Mouse (Mus musculus): ENCODE results near the gene Otud7a. TPM values are rescaled to one million over a fixed set of nuclear protein-coding genes. Genes with fewer than 3 reads are reported as not detected.

Otud7a gene
- polyA plus RNA-seq (2016; fragmentation: Nextera tagmentation; extraction: Ambion mirVana): 0.13 and 0.39 TPM in 2 replicates

DNA sequence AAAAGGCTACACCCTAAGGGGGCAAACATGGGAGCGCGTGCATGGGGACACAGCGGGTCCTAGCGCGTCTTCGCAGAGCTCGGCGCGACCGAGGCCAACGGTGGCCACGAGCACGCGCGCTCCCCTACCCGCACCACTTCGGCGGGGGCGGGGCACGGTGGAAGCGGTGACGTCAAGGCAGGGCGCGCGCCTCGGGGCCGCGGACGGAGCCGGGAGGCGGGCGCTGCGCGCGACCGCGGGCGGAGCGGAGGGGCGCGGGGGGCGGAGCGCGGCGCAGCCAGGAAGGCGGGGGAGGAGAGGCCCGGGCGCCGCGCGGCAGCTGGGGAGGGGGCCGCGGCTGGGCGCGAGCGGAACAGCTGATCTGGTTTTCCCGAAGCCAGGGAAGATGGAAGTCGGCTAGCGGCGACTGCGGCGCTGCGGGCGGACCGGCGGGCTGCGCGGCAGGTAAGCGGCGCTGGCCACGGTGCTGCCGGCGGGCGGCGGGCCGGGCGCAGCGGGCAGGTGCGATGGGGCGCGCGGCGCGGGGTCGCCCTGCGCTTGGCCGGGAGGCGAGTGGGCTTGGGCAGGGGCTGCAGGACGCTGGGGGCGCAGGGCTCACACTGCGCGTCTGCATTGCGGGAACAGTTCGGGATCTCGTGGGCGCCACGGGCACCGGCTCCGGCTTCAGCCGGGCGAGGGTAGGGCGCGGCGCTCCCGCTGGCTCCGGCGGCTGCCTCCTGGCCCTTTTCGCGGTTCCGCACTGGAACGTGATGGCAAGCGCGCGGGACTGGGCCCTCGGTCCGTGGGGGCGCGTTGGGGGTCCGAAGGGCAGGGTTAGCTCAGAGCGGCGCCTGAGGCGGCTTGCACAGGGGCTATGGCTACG lies at the start of gene Otud7a:
Otud7a (plus strand) TSS at position 268 of the 862 bp plus-strand sequence.
- peaks cover 21% of the 10 kb centered on the region for H3K27me3 ChIP-seq (ENCODE audit: low read depth, poor library complexity, severe bottlenecking)
- no peaks in the 10 kb centered on the region for H3K36me3 ChIP-seq
- peak; percentile 81 for DNase-seq (ENCODE audit: low spot score)
- 1% methylated on average over 120 of the region's 123 CpGs for WGBS
- H3K9me3 ChIP-seq (replicated peaks): no peaks in the 10 kb centered on the region
- H3K27ac ChIP-seq: 0 out of 2 replicates have a peak within 1 kb of the TSS, but pooled peaks have one; percentile 25
- peak within 1 kb of the TSS; percentile 68 for H3K4me3 ChIP-seq
- H3K4me1 ChIP-seq: peaks cover 8% of the 10 kb centered on the region

DNA sequence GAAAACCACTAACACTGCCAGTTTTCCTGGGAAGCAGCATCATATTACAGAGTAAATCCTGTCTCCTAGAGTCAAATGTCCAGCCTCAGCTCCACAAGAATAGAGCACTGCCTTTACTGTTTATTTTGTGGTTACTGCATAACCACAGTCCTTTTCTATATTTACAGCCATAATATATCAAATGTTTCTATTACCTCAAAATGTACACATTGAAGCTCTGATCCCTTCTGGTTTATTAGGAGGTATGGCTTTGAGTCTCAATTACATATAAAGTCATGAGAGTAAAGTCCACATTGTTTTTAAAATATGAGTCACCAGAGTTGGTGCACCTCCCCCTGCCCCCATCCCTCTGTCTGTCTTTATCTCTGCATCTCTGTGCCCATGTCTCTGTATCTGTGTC lies 38.6 kb upstream of the Otud7a start:
- Histone ChIP-seq H3K4me1 (no peaks in the 10 kb centered on the region), H3K27ac (no peak overlapping the region), H3K4me3 (no peak overlapping the region), H3K36me3 (no peaks in the 10 kb centered on the region), H3K9me3 (replicated peaks) (no peaks in the 10 kb centered on the region), H3K27me3 (ENCODE audit: low read depth, poor library complexity, severe bottlenecking) (no peaks in the 10 kb centered on the region)
- no peak for DNase-seq (ENCODE audit: low spot score)

DNA sequence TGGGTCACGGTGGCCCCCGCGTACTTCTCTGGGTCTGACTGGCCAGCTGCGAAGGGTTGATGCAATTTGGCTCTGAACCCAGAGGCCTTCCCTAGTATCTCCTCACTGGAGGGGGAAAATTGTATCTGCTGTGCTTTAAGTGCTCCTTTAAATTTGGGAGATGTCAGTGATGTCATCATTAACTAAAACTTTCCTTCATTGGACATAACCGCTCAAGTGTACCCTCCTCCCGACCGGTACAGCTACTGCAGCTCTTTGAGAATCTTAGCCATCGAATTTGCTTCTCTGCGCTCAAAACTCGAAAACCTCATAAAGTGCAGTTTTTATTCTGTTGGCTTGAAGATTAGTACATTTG lies 772 bp downstream of the Otud7a start:
- DNase-seq (ENCODE audit: low spot score): no peak
- Histone ChIP-seq H3K36me3 (no peaks in the 10 kb centered on the region), H3K9me3 (replicated peaks) (no peaks in the 10 kb centered on the region), H3K27ac (no peak overlapping the region), H3K4me1 (peaks cover 8% of the 10 kb centered on the region), H3K27me3 (ENCODE audit: low read depth, poor library complexity, severe bottlenecking) (peaks cover 21% of the 10 kb centered on the region), H3K4me3 (peak overlapping the region; percentile 68)
- 29% methylated on average over 10 of the region's 10 CpGs for WGBS

GRCm38 (mm10) chr7:63446951-63447350 lies 2.4 kb downstream of the Otud7a start:
- WGBS: 55% methylated on average over 1 of the region's 1 CpGs
- no peak for DNase-seq (ENCODE audit: low spot score)
- no peak overlapping the region for H3K4me3 ChIP-seq

GRCm38 (mm10) chr7:63455228-63455627 lies 10.7 kb downstream of the Otud7a start:
- H3K4me1 ChIP-seq: no peaks in the 10 kb centered on the region
- no peaks in the 10 kb centered on the region for H3K9me3 ChIP-seq (replicated peaks)
- 85% methylated on average over 3 of the region's 3 CpGs for WGBS
- no peak overlapping the region for H3K4me3 ChIP-seq
- no peak for DNase-seq (ENCODE audit: low spot score)
- no peaks in the 10 kb centered on the region for H3K36me3 ChIP-seq
- H3K27me3 ChIP-seq (ENCODE audit: low read depth, poor library complexity, severe bottlenecking): no peaks in the 10 kb centered on the region
- H3K27ac ChIP-seq: no peak overlapping the region

More at GRCm38 (mm10) chr7:63446951-63447350, 2.4 kb downstream of the Otud7a start:
- H3K27ac ChIP-seq: no peak overlapping the region
- no peaks in the 10 kb centered on the region for H3K36me3 ChIP-seq
- H3K27me3 ChIP-seq (ENCODE audit: low read depth, poor library complexity, severe bottlenecking): peaks cover 21% of the 10 kb centered on the region
- H3K9me3 ChIP-seq (replicated peaks): no peaks in the 10 kb centered on the region
- H3K4me1 ChIP-seq: peaks cover 8% of the 10 kb centered on the region

GRCm38 (mm10) chr7:63462234-63462633 lies 17.7 kb downstream of the Otud7a start:
- no peaks in the 10 kb centered on the region for H3K27me3 ChIP-seq (ENCODE audit: low read depth, poor library complexity, severe bottlenecking)
- no peak overlapping the region for H3K4me3 ChIP-seq
- no peaks in the 10 kb centered on the region for H3K4me1 ChIP-seq
- H3K9me3 ChIP-seq (replicated peaks): no peaks in the 10 kb centered on the region
- H3K27ac ChIP-seq: no peak overlapping the region
- no peak for DNase-seq (ENCODE audit: low spot score)
- 93% methylated on average over 2 of the region's 2 CpGs for WGBS
- no peaks in the 10 kb centered on the region for H3K36me3 ChIP-seq

GRCm38 (mm10) chr7:63462684-63463083 lies 18.1 kb downstream of the Otud7a start:
- Histone ChIP-seq H3K27ac (no peak overlapping the region), H3K4me1 (no peaks in the 10 kb centered on the region), H3K4me3 (no peak overlapping the region), H3K27me3 (ENCODE audit: low read depth, poor library complexity, severe bottlenecking) (no peaks in the 10 kb centered on the region), H3K36me3 (no peaks in the 10 kb centered on the region), H3K9me3 (replicated peaks) (no peaks in the 10 kb centered on the region)
- no peak for DNase-seq (ENCODE audit: low spot score)
- WGBS: 84% methylated on average over 2 of the region's 2 CpGs

GRCm38 (mm10) chr7:63466729-63467128 lies 22.2 kb downstream of the Otud7a start:
- no peak overlapping the region for H3K4me3 ChIP-seq
- H3K27ac ChIP-seq: no peak overlapping the region
- H3K4me1 ChIP-seq: no peaks in the 10 kb centered on the region
- no peaks in the 10 kb centered on the region for H3K9me3 ChIP-seq (replicated peaks)
- WGBS: 93% methylated on average over 6 of the region's 6 CpGs
- H3K27me3 ChIP-seq (ENCODE audit: low read depth, poor library complexity, severe bottlenecking): no peaks in the 10 kb centered on the region
- H3K36me3 ChIP-seq: no peaks in the 10 kb centered on the region
- no peak for DNase-seq (ENCODE audit: low spot score)

DNA sequence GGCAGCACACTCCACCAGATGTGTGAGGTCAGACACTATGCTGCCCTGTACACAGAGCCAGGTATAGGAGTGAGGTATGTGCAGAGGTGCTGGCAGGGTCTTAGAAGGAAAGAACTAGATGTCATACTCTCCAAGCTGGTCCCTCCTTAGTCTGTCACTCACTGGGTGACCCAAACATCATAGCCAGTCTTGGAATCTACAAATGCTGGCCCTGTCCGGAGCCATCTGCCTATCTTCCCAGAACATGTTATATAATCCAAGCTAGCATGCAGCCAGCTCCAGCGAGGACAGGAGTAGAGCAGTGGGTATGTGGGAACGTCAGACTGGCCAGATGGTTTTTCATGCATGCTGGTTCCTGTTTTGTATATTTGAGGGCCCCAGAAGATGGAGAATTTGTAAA lies 23.7 kb downstream of the Otud7a start:
- H3K9me3 ChIP-seq (replicated peaks): no peaks in the 10 kb centered on the region
- WGBS: 81% methylated on average over 3 of the region's 3 CpGs

GRCm38 (mm10) chr7:63483091-63483490 lies 38.5 kb downstream of the Otud7a start:
- H3K27ac ChIP-seq: no peak overlapping the region
- no peaks in the 10 kb centered on the region for H3K27me3 ChIP-seq (ENCODE audit: low read depth, poor library complexity, severe bottlenecking)
- H3K36me3 ChIP-seq: no peaks in the 10 kb centered on the region
- no peak overlapping the region for H3K4me3 ChIP-seq
- no peak for DNase-seq (ENCODE audit: low spot score)
- H3K9me3 ChIP-seq (replicated peaks): no peaks in the 10 kb centered on the region
- 94% methylated on average over 2 of the region's 2 CpGs for WGBS
- H3K4me1 ChIP-seq: no peaks in the 10 kb centered on the region

More for the DNA sequence above, 23.7 kb downstream of the Otud7a start:
- H3K36me3 ChIP-seq: no peaks in the 10 kb centered on the region
- H3K4me3 ChIP-seq: no peak overlapping the region
- no peaks in the 10 kb centered on the region for H3K27me3 ChIP-seq (ENCODE audit: low read depth, poor library complexity, severe bottlenecking)
- no peak for DNase-seq (ENCODE audit: low spot score)
- no peaks in the 10 kb centered on the region for H3K4me1 ChIP-seq
- no peak overlapping the region for H3K27ac ChIP-seq

DNA sequence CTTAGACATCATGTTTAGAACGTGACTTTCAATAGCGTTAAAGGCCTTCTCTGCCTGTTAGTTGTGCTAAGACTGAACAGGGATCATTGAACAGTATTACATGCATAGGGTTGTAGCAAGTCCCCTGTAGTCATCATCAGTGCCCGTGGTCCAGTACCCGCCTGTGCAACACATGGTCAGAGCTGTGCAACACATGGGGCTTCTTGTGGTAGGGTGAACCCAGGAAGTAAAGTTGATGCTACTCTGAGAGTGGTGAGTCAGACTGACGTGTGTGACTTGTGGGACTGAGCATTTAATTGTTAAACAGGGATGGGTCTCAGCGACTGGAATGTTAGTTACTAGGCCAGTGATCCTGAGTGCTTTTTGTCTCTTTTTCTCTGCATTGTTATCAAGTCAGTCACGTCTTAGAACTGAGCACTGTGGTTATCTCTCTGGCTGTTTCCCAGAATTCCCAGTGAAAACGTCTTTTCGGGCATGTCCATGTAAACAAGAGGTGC lies 52.5 kb downstream of the Otud7a start:
- no peaks in the 10 kb centered on the region for H3K4me1 ChIP-seq
- no peaks in the 10 kb centered on the region for H3K9me3 ChIP-seq (replicated peaks)
- H3K4me3 ChIP-seq: no peak overlapping the region
- no peak overlapping the region for H3K27ac ChIP-seq
- 84% methylated on average over 9 of the region's 9 CpGs for WGBS
- H3K27me3 ChIP-seq (ENCODE audit: low read depth, poor library complexity, severe bottlenecking): no peaks in the 10 kb centered on the region
- H3K36me3 ChIP-seq: no peaks in the 10 kb centered on the region
- DNase-seq (ENCODE audit: low spot score): no peak

DNA sequence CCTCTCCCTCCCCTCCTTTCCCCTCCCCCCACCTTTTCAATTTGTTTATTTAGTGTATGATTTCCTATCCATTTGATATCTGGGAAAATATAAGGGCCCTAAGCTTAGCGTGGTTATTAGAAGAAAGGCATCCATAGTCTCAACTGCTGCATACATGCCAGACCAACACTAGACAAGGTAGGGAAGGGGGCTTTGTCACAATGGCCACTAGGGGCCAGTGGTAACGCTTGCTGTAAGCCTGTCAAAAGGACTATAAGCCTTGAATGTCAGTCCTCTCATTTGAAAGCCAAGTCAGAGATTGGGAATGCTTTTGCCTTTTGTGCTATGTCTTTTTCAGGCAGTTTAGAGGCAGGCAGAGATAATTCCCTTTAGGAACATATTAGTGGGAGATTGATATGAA lies 59.7 kb downstream of the Otud7a start:
- WGBS: 30% methylated on average over 2 of the region's 2 CpGs
- no peaks in the 10 kb centered on the region for H3K27me3 ChIP-seq (ENCODE audit: low read depth, poor library complexity, severe bottlenecking)
- H3K9me3 ChIP-seq (replicated peaks): no peaks in the 10 kb centered on the region
- H3K36me3 ChIP-seq: no peaks in the 10 kb centered on the region
- H3K4me1 ChIP-seq: no peaks in the 10 kb centered on the region
- no peak for DNase-seq (ENCODE audit: low spot score)
- H3K4me3 ChIP-seq: no peak overlapping the region
- H3K27ac ChIP-seq: no peak overlapping the region

GRCm38 (mm10) chr7:63508079-63508478 lies 63.5 kb downstream of the Otud7a start:
- no peak for DNase-seq (ENCODE audit: low spot score)
- Histone ChIP-seq H3K36me3 (no peaks in the 10 kb centered on the region), H3K4me3 (no peak overlapping the region), H3K27ac (no peak overlapping the region), H3K27me3 (ENCODE audit: low read depth, poor library complexity, severe bottlenecking) (no peaks in the 10 kb centered on the region), H3K4me1 (no peaks in the 10 kb centered on the region), H3K9me3 (replicated peaks) (no peaks in the 10 kb centered on the region)
- 93% methylated on average over 2 of the region's 2 CpGs for WGBS
